Mouse (Mus musculus) embryonic facial prominence, embryonic 11.5 days (tissue): ENCODE results near the gene Clec9a. TPM values are rescaled to one million over a fixed set of nuclear protein-coding genes. Genes with fewer than 3 reads are reported as not detected.
A peak's percentile ranks its signal among the peaks of the same experiment; 100 is the strongest.

Source experiments
- ATAC-seq: fragments of 200-750 bp; cut with Nextera tagmentation; replicated peaks from 2 replicates; pipeline ENCODE4 v1.8.0; 2017; ENCODE audit warnings: low read depth; ENCODE audit not compliant: insufficient number of reproducible peaks, low FRiP score, low TSS enrichment
- DNase-seq: peaks from one replicate; pipeline ENCODE4 v3.0.0-alpha.2; 2015; ENCODE audit warnings: low spot score
- H3K27ac ChIP-seq: fragments of 300-500 bp; sonication (generic); replicated peaks from 2 replicates; pipeline ENCODE4 v1.5.1; 2014; ENCODE audit warnings: mild to moderate bottlenecking, low read depth, low read length, control low read depth
- H3K27me3 ChIP-seq: fragments of 300-500 bp; sonication (generic); 2 replicates; pipeline ENCODE4 v1.6.1; 2014; ENCODE audit warnings: mild to moderate bottlenecking, low read length, moderate library complexity, mixed read lengths; ENCODE audit not compliant: control insufficient read depth, insufficient read depth
- H3K36me3 ChIP-seq: fragments of 300-500 bp; sonication (generic); replicated peaks from 2 replicates; pipeline ENCODE4 v1.6.1; 2014; ENCODE audit warnings: low read depth, mild to moderate bottlenecking, low read length, moderate library complexity, mixed read lengths; ENCODE audit not compliant: control insufficient read depth, insufficient read depth
- H3K4me1 ChIP-seq: fragments of 300-500 bp; sonication (generic); 2 replicates; pipeline ENCODE4 v1.6.1; 2014; ENCODE audit warnings: low read length, mixed read lengths; ENCODE audit not compliant: control insufficient read depth, insufficient read depth
- H3K4me2 ChIP-seq: fragments of 300-500 bp; sonication (generic); 2 replicates; pipeline ENCODE4 v1.6.1; 2014; ENCODE audit warnings: low read depth, mild to moderate bottlenecking, control low read depth, low read length, moderate library complexity
- H3K4me3 ChIP-seq: fragments of 300-500 bp; sonication (generic); 2 replicates; pipeline ENCODE4 v1.5.1; 2014; ENCODE audit warnings: low read depth, low read length, control low read depth
- H3K9ac ChIP-seq: fragments of 300-500 bp; sonication (generic); replicated peaks from 2 replicates; pipeline ENCODE4 v1.6.1; 2014; ENCODE audit warnings: mild to moderate bottlenecking, control low read depth, low read length
- H3K9me3 ChIP-seq: fragments of 300-500 bp; sonication (generic); replicated peaks from 2 replicates; pipeline ENCODE4 v1.6.1; 2016; ENCODE audit warnings: mild to moderate bottlenecking, low read length, inconsistent platforms, mixed read lengths; ENCODE audit not compliant: control insufficient read depth
- WGBS: fragments of 180-500 bp; shearing (Covaris S2); extraction: QIAGEN DNeasy Blood & Tissue Kit; methylation state at CpG from one replicate; pipeline ENCODE4 v1.1.7; 2014; 5-methylcytosine and 5-hydroxymethylcytosine counted together
- polyA plus RNA-seq: library from polyadenylated mRNA; unstranded; fragments of >200 nt; fragmentation: Nextera tagmentation; extraction: Ambion mirVana; gene quantifications from 2 replicates; pipeline ENCODE4 v1.2.1, GENCODE M21; 2014

The Clec9a gene
- polyA plus RNA-seq, 1 experiment from 2014 or later: 0.15 TPM

GRCm38 (mm10) chr6:129383466-129383865, 25.2 kb upstream of the Clec9a start:
- Histone ChIP-seq H3K27me3 (no peaks in the 10 kb centered on the region), H3K36me3 (no peaks in the 10 kb centered on the region), H3K4me2 (no peak overlapping the region), H3K27ac (no peak overlapping the region), H3K9ac (no peak overlapping the region), H3K9me3 (no peaks in the 10 kb centered on the region), H3K4me1 (no peaks in the 10 kb centered on the region), H3K4me3 (no peak overlapping the region)
- ATAC-seq: no peak
- DNase-seq: no peak
- 83% methylated on average over 3 of the region's 3 CpGs for WGBS

GRCm38 (mm10) chr6:129385000-129385399, 23.7 kb upstream of the Clec9a start:
- H3K27ac ChIP-seq: no peak overlapping the region
- H3K4me1 ChIP-seq: no peaks in the 10 kb centered on the region
- no peaks in the 10 kb centered on the region for H3K27me3 ChIP-seq
- ATAC-seq: no peak
- no peaks in the 10 kb centered on the region for H3K36me3 ChIP-seq
- H3K9me3 ChIP-seq: no peaks in the 10 kb centered on the region
- no peak overlapping the region for H3K9ac ChIP-seq
- no peak for DNase-seq
- 85% methylated on average over 4 of the region's 4 CpGs for WGBS
- no peak overlapping the region for H3K4me3 ChIP-seq
- no peak overlapping the region for H3K4me2 ChIP-seq

GRCm38 (mm10) chr6:129385774-129386173, 22.9 kb upstream of the Clec9a start, which contains the start of gene Clec12b:
Gene Clec12b, minus strand, starts transcription at chr6:129385874.
- Histone ChIP-seq H3K4me1 (no peaks in the 10 kb centered on the region), H3K4me3 (no peak within 1 kb of the TSS), H3K9me3 (no peaks in the 10 kb centered on the region), H3K4me2 (no peak within 1 kb of the TSS), H3K27me3 (no peaks in the 10 kb centered on the region), H3K9ac (no peak within 1 kb of the TSS), H3K27ac (no peak within 1 kb of the TSS), H3K36me3 (no peaks in the 10 kb centered on the region)
- DNase-seq (no peak), ATAC-seq (no peak)
- whole genome bisulfite sequencing: 92% methylated on average over 2 of the region's 2 CpGs

- H3K4me1 ChIP-seq: no peaks in the 10 kb centered on the region
- H3K4me2 ChIP-seq: no peak overlapping the region
- no peaks in the 10 kb centered on the region for H3K27me3 ChIP-seq
- H3K36me3 ChIP-seq: no peaks in the 10 kb centered on the region
- H3K9me3 ChIP-seq: no peaks in the 10 kb centered on the region
- H3K9ac ChIP-seq: no peak overlapping the region
- ATAC-seq: no peak
- H3K4me3 ChIP-seq: no peak overlapping the region
- H3K27ac ChIP-seq: no peak overlapping the region
- 27% methylated on average over 2 of the region's 2 CpGs for WGBS
- DNase-seq: peak; percentile 30
Measured at GRCm38 (mm10) chr6:129393087-129393720, 15.5 kb upstream of the Clec9a start.

GRCm38 (mm10) chr6:129393732-129394131, 14.9 kb upstream of the Clec9a start:
- Histone ChIP-seq H3K9me3 (no peaks in the 10 kb centered on the region), H3K36me3 (no peaks in the 10 kb centered on the region), H3K4me2 (no peak overlapping the region), H3K27ac (no peak overlapping the region), H3K4me1 (no peaks in the 10 kb centered on the region), H3K27me3 (no peaks in the 10 kb centered on the region), H3K4me3 (no peak overlapping the region), H3K9ac (no peak overlapping the region)
- 63% methylated on average over 6 of the region's 6 CpGs for WGBS
- no peak for ATAC-seq
- no peak for DNase-seq

GRCm38 (mm10) chr6:129396997-129397396, 11.7 kb upstream of the Clec9a start, which contains the start of gene Clec1b:
Gene Clec1b, plus strand, starts transcription at chr6:129397297.
- no peaks in the 10 kb centered on the region for H3K4me1 ChIP-seq
- H3K27me3 ChIP-seq: no peaks in the 10 kb centered on the region
- H3K27ac ChIP-seq: no peak within 1 kb of the TSS
- H3K9me3 ChIP-seq: no peaks in the 10 kb centered on the region
- H3K9ac ChIP-seq: no peak within 1 kb of the TSS
- no peak within 1 kb of the TSS for H3K4me3 ChIP-seq
- ATAC-seq (no peak), DNase-seq (no peak)
- no peaks in the 10 kb centered on the region for H3K36me3 ChIP-seq
- 84% methylated on average over 8 of the region's 8 CpGs for WGBS
- H3K4me2 ChIP-seq: no peak within 1 kb of the TSS

GRCm38 (mm10) chr6:129399945-129400344, 8.7 kb upstream of the Clec9a start:
- DNase-seq (no peak), ATAC-seq (no peak)
- Histone ChIP-seq H3K27ac (no peak overlapping the region), H3K36me3 (no peaks in the 10 kb centered on the region), H3K27me3 (no peaks in the 10 kb centered on the region), H3K4me3 (no peak overlapping the region), H3K4me2 (no peak overlapping the region), H3K9ac (no peak overlapping the region), H3K4me1 (no peaks in the 10 kb centered on the region), H3K9me3 (no peaks in the 10 kb centered on the region)
- 61% methylated on average over 6 of the region's 6 CpGs for WGBS

- no peaks in the 10 kb centered on the region for H3K4me1 ChIP-seq
- ATAC-seq (no peak), DNase-seq (no peak)
- H3K36me3 ChIP-seq: no peaks in the 10 kb centered on the region
- no peak overlapping the region for H3K4me3 ChIP-seq
- H3K9ac ChIP-seq: no peak overlapping the region
- H3K9me3 ChIP-seq: no peaks in the 10 kb centered on the region
- WGBS: 89% methylated on average over 2 of the region's 2 CpGs
- H3K27ac ChIP-seq: no peak overlapping the region
- no peaks in the 10 kb centered on the region for H3K27me3 ChIP-seq
- H3K4me2 ChIP-seq: no peak overlapping the region
Measured at GRCm38 (mm10) chr6:129402404-129402803, 6.3 kb upstream of the Clec9a start.
